Mouse (Mus musculus) adrenal gland, postnatal 36 days (tissue): Measurements from ENCODE around the gene Mcfd2. TPM values are rescaled to one million over a fixed set of nuclear protein-coding genes. Genes with fewer than 3 reads are reported as not detected.

Source experiments
- DNase-seq, 2 experiments: peaks; one replicate each; pipeline ENCODE4 v3.0.0; 2021; ENCODE audit warnings: mixed read lengths in 1 of 2
- total RNA-seq, 2 experiments: library from RNA; stranded (reverse); gene quantifications; 2 replicates each; pipeline ENCODE4 v1.2.3; 2021

Mcfd2 gene
- total RNA-seq, 2 experiments from 2014 or later, result 256 to 285 TPM

GRCm38 (mm10) chr17:87288131-87288530 lies 22.4 kb upstream of the Mcfd2 start:
- no peak for DNase-seq

DNA sequence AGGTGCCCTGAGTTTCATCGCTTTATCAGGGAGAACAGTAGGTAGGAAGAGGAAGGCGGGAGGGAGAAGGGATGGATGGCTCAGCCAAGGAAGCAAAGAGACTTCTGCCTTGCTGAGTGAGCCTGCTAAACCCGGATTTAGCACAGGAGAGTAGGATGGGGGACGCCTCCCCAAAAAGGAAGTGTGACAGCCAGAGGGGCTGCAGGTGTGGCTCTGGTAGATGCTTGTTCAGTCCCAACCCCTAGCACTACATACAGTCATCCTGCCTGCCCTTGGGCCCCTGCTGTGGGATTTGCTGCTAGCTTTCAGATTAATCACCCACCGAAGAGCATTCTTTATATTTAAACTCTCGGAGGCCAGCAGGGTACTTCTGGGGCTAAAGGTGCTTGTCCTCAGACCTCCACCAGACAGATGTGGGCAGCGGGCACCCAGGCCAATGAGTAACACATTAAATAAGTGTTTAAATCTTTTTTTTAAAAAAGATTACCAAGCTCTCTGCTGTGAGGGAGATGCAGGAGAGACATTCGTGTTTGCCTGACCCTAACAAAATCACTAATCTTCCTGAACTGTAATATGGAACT lies 21.6 kb upstream of the Mcfd2 start:
- no peak for DNase-seq

- no peak for DNase-seq
Measured at GRCm38 (mm10) chr17:87286481-87287143, 20.9 kb upstream of the Mcfd2 start.

- no peak for DNase-seq
Measured at GRCm38 (mm10) chr17:87285731-87286465, 20.2 kb upstream of the Mcfd2 start.

DNA sequence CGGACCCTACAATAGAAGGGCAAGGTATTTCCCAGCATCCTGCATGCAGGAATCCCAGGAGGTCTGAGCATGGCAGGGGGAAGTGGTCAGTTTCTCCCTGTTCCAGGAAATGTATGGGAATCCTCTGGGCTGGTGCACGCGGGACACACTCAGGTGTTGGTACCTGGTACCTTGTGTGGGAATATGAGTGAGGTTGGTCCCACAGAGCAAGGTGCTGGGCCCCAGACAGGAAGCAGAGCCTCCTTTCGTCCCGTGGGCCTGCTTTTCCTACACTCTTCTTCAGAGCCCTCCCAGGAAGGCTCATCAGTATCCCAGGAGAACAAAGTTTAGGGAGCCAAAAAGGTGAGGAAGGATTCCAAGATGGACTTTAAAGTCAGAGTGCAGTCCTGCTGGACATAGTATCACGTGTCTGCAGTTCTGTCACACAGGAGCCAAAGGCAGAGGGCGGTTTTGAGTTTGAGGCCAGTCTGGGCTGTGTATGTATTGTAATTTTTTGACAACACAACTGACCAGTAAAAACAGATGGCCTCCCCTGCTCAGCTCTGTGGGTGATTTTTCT lies 18.8 kb upstream of the Mcfd2 start:
- no peak for DNase-seq

DNA sequence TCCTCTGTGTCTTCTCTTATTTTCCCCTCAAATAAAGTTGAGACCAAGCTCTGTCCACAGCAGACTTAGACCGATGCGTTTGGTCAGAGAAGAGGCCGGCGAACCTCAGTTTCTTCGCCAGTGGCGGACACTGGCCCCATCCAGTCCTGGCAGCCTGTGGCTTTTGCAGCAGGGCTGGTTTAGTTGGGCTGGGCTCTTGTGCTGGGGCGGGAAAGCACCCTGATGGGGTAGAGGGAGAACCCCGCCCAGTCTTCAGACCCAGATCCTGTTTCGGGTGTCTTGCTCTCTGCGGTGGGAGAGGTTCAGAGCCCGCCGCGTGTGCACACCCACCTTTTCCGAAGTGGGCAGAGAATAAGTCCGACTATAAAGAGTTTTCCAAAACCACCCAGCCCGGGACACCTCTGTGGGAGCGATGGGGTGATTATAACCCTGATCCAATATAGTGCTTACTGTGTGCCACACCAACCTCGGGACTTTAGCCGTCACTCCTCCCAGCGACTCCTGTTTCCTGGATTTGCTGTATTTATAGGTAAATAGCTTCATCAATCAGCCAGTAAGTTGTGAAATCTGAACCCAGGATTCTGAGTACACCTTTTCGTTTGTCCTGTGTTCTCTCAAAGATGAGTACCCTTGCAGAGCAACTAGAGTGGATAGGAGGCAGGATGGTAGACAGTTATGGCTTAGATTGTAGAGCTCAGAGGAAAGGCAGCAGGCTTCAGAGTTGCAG lies 18.2 kb upstream of the Mcfd2 start:
- DNase-seq, result peak; percentile 36 to 58

DNA sequence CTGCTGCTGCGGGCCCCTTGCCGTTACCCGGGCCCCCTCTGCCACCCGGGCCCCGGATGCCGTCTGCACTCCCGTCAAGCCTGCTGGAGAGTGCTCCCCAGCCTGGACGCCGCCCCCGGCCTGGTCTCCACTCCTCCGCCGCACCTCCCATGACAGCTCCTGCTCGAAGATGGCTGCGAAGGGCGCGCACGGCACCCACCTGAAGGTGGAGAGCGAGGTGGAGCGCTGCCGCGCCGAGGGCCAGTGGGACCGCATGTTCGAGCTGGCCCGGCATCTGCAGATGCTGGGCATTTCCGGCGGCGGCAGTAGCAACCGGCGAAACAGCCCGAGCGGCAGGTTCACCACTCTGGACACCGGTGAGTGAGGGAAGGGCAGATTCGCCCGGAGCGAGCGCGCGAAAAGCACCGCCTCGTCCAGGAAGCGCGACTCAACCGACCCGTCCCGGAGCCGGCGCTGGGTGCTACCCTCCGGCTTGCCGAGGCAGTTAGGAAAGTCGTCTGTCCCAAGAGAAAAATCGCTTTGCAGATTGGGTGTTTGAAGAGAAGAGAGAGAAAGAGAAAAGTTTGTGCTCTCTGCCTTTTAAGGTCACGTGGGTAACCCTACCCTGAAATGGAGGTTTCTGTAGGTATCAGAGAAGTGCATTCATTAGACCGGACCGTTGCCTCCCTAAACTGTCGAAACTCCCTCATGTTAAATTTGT lies 17.5 kb upstream of the Mcfd2 start:
- DNase-seq, result peak; percentile 56 to 68

DNA sequence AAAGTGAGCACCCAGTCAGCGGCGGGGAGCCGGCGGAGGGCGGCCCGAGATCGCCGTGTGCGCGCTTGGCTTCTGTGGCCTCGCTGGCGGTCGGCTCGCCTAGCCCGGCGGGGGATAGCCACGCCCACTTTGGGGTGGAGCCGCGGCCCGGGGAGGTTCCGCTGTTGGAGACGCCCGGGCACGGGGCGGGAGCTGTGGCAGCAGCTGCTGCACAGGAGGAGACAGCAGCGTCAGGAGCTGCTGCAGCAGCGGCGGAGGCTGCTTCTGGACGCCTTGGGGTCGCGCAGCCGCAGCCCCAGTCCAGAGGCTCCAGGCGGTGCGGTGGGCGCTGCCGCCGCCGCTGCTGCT lies 16.9 kb upstream of the Mcfd2 start, which contains the start of gene Ttc7:
Gene Ttc7, plus strand, starts transcription at position 181 of the 348 bp plus-strand sequence.
- DNase-seq, result peak; percentile 100

- peak; percentile 97 for DNase-seq
Measured at GRCm38 (mm10) chr17:87282007-87282705, 16.4 kb upstream of the Mcfd2 start.

DNA sequence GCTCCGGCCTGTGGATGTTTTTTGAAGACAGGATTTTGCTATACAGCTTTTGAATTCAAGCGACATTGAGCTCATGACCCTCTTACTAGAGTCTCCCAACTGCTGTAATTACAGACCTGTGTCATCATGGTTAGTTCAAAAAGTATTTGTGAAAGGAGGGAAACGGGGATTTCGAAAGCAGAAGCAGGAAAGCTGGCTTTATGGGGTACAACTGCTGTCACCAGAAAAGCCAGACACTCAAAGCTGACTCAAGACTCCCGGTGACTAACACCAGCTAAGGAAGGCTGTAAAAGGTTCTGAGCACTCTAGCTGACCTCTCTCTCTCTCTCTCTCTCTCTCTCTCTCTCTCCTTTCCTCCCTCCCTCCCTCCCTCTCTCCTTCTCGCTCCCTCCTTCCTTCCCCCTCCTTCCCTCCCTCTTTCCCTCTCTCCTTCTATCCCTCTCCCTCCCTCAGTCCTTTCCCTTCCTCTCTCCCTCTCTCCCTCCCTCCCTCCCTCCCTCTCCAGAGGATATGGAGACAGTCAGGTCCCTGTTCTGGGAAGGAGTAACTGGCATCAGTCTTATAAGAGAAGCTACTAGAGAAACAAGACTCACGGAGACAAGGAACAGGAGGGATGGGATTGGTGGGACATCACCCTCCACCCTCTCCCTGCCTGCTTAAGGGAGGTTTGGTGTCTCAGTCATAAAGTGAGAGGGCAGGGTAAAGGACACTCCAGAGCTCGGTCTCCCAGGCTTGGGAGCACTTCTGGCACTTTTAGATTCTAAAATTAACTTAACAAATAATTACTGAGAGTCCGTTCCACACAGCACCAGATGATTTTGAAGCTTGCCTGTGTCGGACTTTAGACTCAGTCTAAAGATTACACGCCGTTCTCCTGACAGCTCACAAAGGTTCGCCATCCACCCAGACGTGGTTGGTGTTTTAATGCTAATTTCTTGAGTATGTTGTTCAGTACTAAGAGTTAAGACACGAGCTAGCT lies 9.9 kb upstream of the Mcfd2 start:
- DNase-seq, result no peak

DNA sequence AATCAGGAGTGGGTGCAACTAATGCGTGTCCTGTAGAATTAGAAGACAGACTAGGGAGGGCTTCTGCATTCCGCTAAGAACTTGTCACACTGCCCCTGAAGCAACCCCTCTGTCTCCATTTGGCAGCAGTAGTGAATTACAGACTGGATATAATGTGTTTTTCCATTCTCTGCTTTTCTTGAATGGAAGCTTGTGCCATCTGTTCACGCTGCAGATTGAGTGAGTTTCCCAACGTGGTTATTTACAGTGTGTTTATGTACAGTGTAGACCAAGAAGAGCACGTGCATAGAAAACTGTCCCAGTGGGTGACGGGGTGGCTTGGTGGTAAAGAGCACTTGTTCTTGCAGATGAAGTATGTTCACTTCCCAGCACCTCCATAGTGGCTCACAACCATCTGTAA lies 3.7 kb upstream of the Mcfd2 start:
- DNase-seq, result no peak

GRCm38 (mm10) chr17:87264927-87265791 lies 576 bp downstream of the Mcfd2 start:
- peak; percentile 19 to 25 for DNase-seq

DNA sequence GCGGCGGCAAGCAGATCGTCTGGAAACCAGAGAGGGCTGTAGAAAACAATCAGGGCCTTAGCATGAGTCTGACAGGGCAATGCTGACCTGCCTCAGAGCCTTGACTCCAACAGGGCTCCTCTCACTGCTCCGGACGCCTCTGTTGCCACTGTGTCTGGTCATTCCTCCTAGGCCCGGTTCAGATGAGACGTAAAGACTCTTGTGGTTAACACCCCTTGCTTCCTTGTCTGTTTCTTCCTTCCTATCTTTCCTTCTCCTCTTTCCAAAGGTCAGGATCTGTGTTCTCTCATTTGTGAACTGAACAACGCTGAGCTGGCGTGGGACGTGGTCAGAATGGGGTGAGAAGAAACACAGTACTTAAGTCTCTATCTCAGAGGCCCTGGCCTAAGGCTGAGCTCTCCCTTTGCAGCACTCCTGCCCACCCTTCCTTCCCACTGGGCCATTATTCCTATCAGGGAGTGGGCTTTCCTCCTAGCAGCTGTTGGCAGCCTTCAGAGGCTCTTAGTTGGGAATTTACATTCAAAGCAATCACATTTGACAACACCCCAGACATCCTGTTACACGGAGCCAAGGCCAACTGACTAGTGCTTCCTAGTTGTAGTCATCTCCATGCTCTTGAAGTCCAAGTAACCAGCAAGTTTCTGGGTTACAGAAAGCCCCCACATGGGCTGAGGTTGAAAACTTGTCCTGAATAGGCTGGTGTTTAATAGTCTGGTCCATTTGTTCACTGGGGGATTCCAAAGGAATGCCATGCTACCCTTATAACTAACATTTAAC lies 1.5 kb downstream of the Mcfd2 start:
- DNase-seq, result peak; percentile 38 to 44

DNA sequence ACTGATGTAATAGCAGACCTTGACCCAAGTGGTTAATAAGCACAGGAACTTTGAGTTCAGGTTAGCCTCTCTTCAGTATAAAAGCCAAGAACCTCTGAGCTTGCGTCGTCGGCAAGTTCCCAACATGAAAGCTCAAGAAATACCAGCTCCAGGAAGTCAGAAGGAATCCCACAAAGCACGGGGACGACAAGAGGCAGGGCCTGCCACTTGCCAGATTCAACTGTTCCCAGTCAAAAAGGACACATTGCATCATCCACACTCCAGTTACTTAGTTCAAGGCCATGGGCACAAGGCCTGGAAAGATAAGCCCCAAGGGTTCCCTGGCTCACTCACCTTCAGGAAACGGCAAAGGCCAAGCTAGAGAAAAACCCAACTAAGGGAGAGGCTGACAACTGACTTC lies 2.3 kb downstream of the Mcfd2 start:
- peak; percentile 73 to 76 for DNase-seq

DNA sequence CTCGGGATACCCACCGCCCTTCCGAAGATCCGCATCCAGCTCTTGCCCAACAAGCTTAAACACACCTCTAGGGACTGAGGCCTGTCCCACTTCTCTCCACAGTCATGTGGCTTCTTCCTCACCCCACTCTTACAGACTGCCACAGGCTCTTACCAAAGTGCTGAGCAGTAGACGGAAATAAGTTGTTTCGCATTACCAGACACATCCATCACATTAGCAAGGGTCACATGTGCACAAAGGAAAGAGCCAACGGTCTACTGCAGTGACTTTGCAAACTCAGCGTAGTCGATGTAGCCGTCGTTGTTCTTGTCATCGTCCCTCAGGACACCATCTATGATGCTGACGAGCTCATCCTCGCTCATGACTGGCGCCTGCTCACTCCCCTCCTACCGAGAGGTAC lies 10.1 kb downstream of the Mcfd2 start:
- no peak for DNase-seq

GRCm38 (mm10) chr17:87254384-87254783 lies 11.4 kb downstream of the Mcfd2 start:
- DNase-seq, result no peak

- DNase-seq, result no peak
Measured at GRCm38 (mm10) chr17:87246103-87246502, 19.6 kb downstream of the Mcfd2 start.

- no peak for DNase-seq
Measured at GRCm38 (mm10) chr17:87237826-87238225, 27.9 kb downstream of the Mcfd2 start.
